Comparison of ENCODE assay signal across 22 mouse cellular contexts in genomic region chr16:43752900-43753299, GRCm38 (mm10). TPM values are rescaled to one million over a fixed set of nuclear protein-coding genes. Genes with fewer than 3 reads are reported as not detected.
DNase-seq lines count a peak whose midpoint lies in the region; ATAC-seq and TF ChIP-seq lines count a peak whose summit lies in the region.
"Had no signal": no experiment of that assay in that cellular context is flagged by ENCODE, and none has a peak within 500 bp of the region (broad histone marks: within the 10 kb centered on the region; RNA-seq: fewer than 3 reads in every experiment).

No protein-coding gene starts in this region.

- peak; percentile 21 for TF ChIP-seq CTCF in hindbrain, postnatal 0 days (IDR thresholded peaks at IDR 0.05; ENCODE audit: low read depth)
- TF ChIP-seq CTCF in midbrain, postnatal 0 days (IDR thresholded peaks at IDR 0.05), result peak; percentile 32; the same call in 1 of the 2 replicates

- no peak overlapping the region for H3K4me2 ChIP-seq in hindbrain, postnatal 0 days (ENCODE audit: low read depth, low read length)
- H3K4me2 ChIP-seq in hindbrain, embryonic 13.5 days, result no peak overlapping the region
- no peak overlapping the region for H3K4me2 ChIP-seq in midbrain, postnatal 0 days (ENCODE audit: low read depth, low read length, poor library complexity, severe bottlenecking)
- H3K4me2 ChIP-seq in midbrain, embryonic 15.5 days, result no peak overlapping the region
- H3K4me2 ChIP-seq in liver, embryonic 11.5 days, result no peak overlapping the region
- H3K4me2 ChIP-seq: embryonic facial prominence, embryonic 15.5 days; limb, embryonic 12.5 days; lung, embryonic 15.5 days had no signal

- ATAC-seq in hindbrain, postnatal 0 days, result no peak
- no peak for ATAC-seq in hindbrain, embryonic 13.5 days (ENCODE audit: low FRiP score)
- no peak for ATAC-seq in midbrain, postnatal 0 days (ENCODE audit: low FRiP score)
- ATAC-seq in midbrain, embryonic 15.5 days (replicated peaks), result no peak
- ATAC-seq in liver, embryonic 11.5 days (replicated peaks; ENCODE audit: low FRiP score), result no peak
- ATAC-seq: forebrain, embryonic 13.5 days; inflammation-experienced regulatory T-cells, adult 6 months had no signal

- 88% methylated on average over 8 of the region's 8 CpGs for WGBS in hindbrain, postnatal 0 days
- 87% methylated on average over 8 of the region's 8 CpGs for WGBS in hindbrain, embryonic 13.5 days
- 88% methylated on average over 8 of the region's 8 CpGs for WGBS in midbrain, postnatal 0 days
- WGBS in midbrain, embryonic 15.5 days, result 85% methylated on average over 8 of the region's 8 CpGs
- WGBS in liver, embryonic 11.5 days, result 75% methylated on average over 8 of the region's 8 CpGs

- H3K9me3 ChIP-seq in hindbrain, postnatal 0 days (ENCODE audit: low read length), result no peaks in the 10 kb centered on the region
- no peaks in the 10 kb centered on the region for H3K9me3 ChIP-seq in hindbrain, embryonic 13.5 days
- H3K9me3 ChIP-seq in midbrain, postnatal 0 days (ENCODE audit: low read length), result no peaks in the 10 kb centered on the region
- H3K9me3 ChIP-seq in midbrain, embryonic 15.5 days, result no peaks in the 10 kb centered on the region
- H3K9me3 ChIP-seq in liver, embryonic 11.5 days (ENCODE audit: control insufficient read depth, low read length), result no peaks in the 10 kb centered on the region
- H3K9me3 ChIP-seq: embryonic facial prominence, embryonic 15.5 days; forebrain, embryonic 13.5 days; limb, embryonic 12.5 days; lung, embryonic 15.5 days had no signal

- H3K27me3 ChIP-seq in hindbrain, postnatal 0 days (ENCODE audit: insufficient read depth, low read length), result no peaks in the 10 kb centered on the region
- H3K27me3 ChIP-seq in hindbrain, embryonic 13.5 days, result no peaks in the 10 kb centered on the region
- no peaks in the 10 kb centered on the region for H3K27me3 ChIP-seq in midbrain, postnatal 0 days (ENCODE audit: insufficient read depth, low read length)
- no peaks in the 10 kb centered on the region for H3K27me3 ChIP-seq in midbrain, embryonic 15.5 days (replicated peaks)
- H3K27me3 ChIP-seq in splenic B cell, adult 2 months (ENCODE audit: control insufficient read depth, insufficient read depth, low read length, poor library complexity, severe bottlenecking), result no peaks in the 10 kb centered on the region
- no peaks in the 10 kb centered on the region for H3K27me3 ChIP-seq in liver, embryonic 11.5 days (replicated peaks; ENCODE audit: control insufficient read depth, insufficient read depth, low read length)
- H3K27me3 ChIP-seq: embryonic facial prominence, embryonic 15.5 days; forebrain, embryonic 13.5 days; limb, embryonic 12.5 days; lung, embryonic 15.5 days had no signal

- H3K36me3 ChIP-seq in hindbrain, postnatal 0 days (ENCODE audit: insufficient read depth, low read length), result no peaks in the 10 kb centered on the region
- H3K36me3 ChIP-seq in hindbrain, embryonic 13.5 days, result no peaks in the 10 kb centered on the region
- no peaks in the 10 kb centered on the region for H3K36me3 ChIP-seq in midbrain, postnatal 0 days (ENCODE audit: insufficient read depth, low read length)
- H3K36me3 ChIP-seq in midbrain, embryonic 15.5 days (replicated peaks), result no peaks in the 10 kb centered on the region
- H3K36me3 ChIP-seq in splenic B cell, adult 2 months (ENCODE audit: control insufficient read depth, insufficient read depth, low read length, poor library complexity, severe bottlenecking), result no peaks in the 10 kb centered on the region
- no peaks in the 10 kb centered on the region for H3K36me3 ChIP-seq in liver, embryonic 11.5 days (ENCODE audit: control insufficient read depth, insufficient read depth, low read length)
- H3K36me3 ChIP-seq: embryonic facial prominence, embryonic 15.5 days; limb, embryonic 12.5 days; lung, embryonic 15.5 days had no signal

- H3K9ac ChIP-seq in hindbrain, postnatal 0 days (replicated peaks; ENCODE audit: low read length), result no peak overlapping the region
- no peak overlapping the region for H3K9ac ChIP-seq in hindbrain, embryonic 13.5 days
- H3K9ac ChIP-seq in midbrain, postnatal 0 days (replicated peaks; ENCODE audit: low read length, poor library complexity, severe bottlenecking), result no peak overlapping the region
- no peak overlapping the region for H3K9ac ChIP-seq in midbrain, embryonic 15.5 days
- no peak overlapping the region for H3K9ac ChIP-seq in liver, embryonic 11.5 days (ENCODE audit: low read depth, low read length)
- H3K9ac ChIP-seq: embryonic facial prominence, embryonic 15.5 days; forebrain, embryonic 13.5 days; limb, embryonic 12.5 days; lung, embryonic 15.5 days had no signal

- no peak for DNase-seq in hindbrain, postnatal 0 days (ENCODE audit: low spot score)
- DNase-seq in midbrain, postnatal 0 days (ENCODE audit: low spot score), result no peak
- DNase-seq in R1 (ENCODE audit: low read depth, low spot score), result peak; percentile 63
- peak; percentile 5 for DNase-seq in splenic B cell, adult 2 months (ENCODE audit: low read depth, low spot score)
- no peak for DNase-seq in embryo, embryonic 9.5 days (ENCODE audit: extremely low spot score)
- no peak for DNase-seq in liver, embryonic 11.5 days (ENCODE audit: low spot score)
- DNase-seq: cerebellum, adult 11 months; gastrocnemius, adult 2 months; heart, postnatal 36 days; kidney, postnatal 25 days; layer of hippocampus, postnatal 36 days; right cerebral cortex, postnatal 4 days had no signal

- no peaks in the 10 kb centered on the region for H3K4me1 ChIP-seq in hindbrain, postnatal 0 days (ENCODE audit: insufficient read depth, low read length)
- H3K4me1 ChIP-seq in hindbrain, embryonic 13.5 days (replicated peaks), result no peaks in the 10 kb centered on the region
- H3K4me1 ChIP-seq in midbrain, postnatal 0 days (ENCODE audit: insufficient read depth, low read length), result no peaks in the 10 kb centered on the region
- 0 out of 2 replicates have a peak, but pooled peaks cover 3% of the 10 kb centered on the region for H3K4me1 ChIP-seq in midbrain, embryonic 15.5 days
- no peaks in the 10 kb centered on the region for H3K4me1 ChIP-seq in liver, embryonic 11.5 days (replicated peaks; ENCODE audit: control insufficient read depth, insufficient read depth, low read length)
- H3K4me1 ChIP-seq: embryonic facial prominence, embryonic 15.5 days; limb, embryonic 12.5 days; lung, embryonic 15.5 days had no signal

- no peak overlapping the region for H3K27ac ChIP-seq in hindbrain, postnatal 0 days
- no peak overlapping the region for H3K27ac ChIP-seq in hindbrain, embryonic 13.5 days
- H3K27ac ChIP-seq in midbrain, postnatal 0 days (ENCODE audit: low read depth, low read length), result no peak overlapping the region
- no peak overlapping the region for H3K27ac ChIP-seq in midbrain, embryonic 15.5 days
- H3K27ac ChIP-seq in liver, embryonic 11.5 days (ENCODE audit: low read depth, low read length), result no peak overlapping the region
- H3K27ac ChIP-seq: embryonic facial prominence, embryonic 15.5 days; forebrain, embryonic 13.5 days; gastrocnemius, adult 2 months; limb, embryonic 12.5 days; lung, embryonic 15.5 days had no signal

- no peak overlapping the region for H3K4me3 ChIP-seq in hindbrain, postnatal 0 days (ENCODE audit: low read length)
- H3K4me3 ChIP-seq in hindbrain, embryonic 13.5 days, result no peak overlapping the region
- H3K4me3 ChIP-seq in midbrain, postnatal 0 days (ENCODE audit: low read depth, low read length), result no peak overlapping the region
- H3K4me3 ChIP-seq in midbrain, embryonic 15.5 days, result no peak overlapping the region
- H3K4me3 ChIP-seq in liver, embryonic 11.5 days (ENCODE audit: low read depth, low read length), result no peak overlapping the region
- H3K4me3 ChIP-seq: embryonic facial prominence, embryonic 15.5 days; forebrain, embryonic 13.5 days; gastrocnemius, adult 2 months; limb, embryonic 12.5 days; lung, embryonic 15.5 days had no signal

RNA-seq across cellular contexts. Expression of gene Drd3, which starts 0.9 kb away (rescaled TPM):
- total RNA-seq in hindbrain, postnatal 0 days (2014; rRNA removed), result 0.16 and 0.36 TPM in 2 replicates
- polyA plus RNA-seq in hindbrain, postnatal 0 days (2015; fragmentation: Nextera tagmentation; extraction: Ambion mirVana), result not detected in 2 replicates
- not detected in 2 replicates for polyA plus RNA-seq in hindbrain, embryonic 13.5 days (2015; fragmentation: Nextera tagmentation; extraction: Ambion mirVana)
- not detected in 2 replicates for total RNA-seq in midbrain, postnatal 0 days (2014; rRNA removed)
- polyA plus RNA-seq in midbrain, postnatal 0 days (2015; fragmentation: Nextera tagmentation; extraction: Ambion mirVana), result not detected in 2 replicates
- not detected in 2 replicates for polyA plus RNA-seq in midbrain, embryonic 15.5 days (2015; fragmentation: Nextera tagmentation; extraction: Ambion mirVana)
- not detected in 2 replicates for polyA plus RNA-seq in liver, embryonic 11.5 days (2014; fragmentation: Nextera tagmentation; extraction: Ambion mirVana)
- total RNA-seq: adrenal gland, postnatal 4 days; common myeloid progenitor, adult 5-6 weeks; gastrocnemius, adult 2 months; heart, postnatal 36 days had no signal
- polyA plus RNA-seq: embryonic facial prominence, embryonic 15.5 days; inflammation-experienced regulatory T-cells, adult 6 months; limb, embryonic 12.5 days; lung, embryonic 15.5 days; neural tube, embryonic 11.5 days had no signal

Comparison
In these comparisons a context has a peak if more than half of its experiments do, and no peak if none do; other contexts are left out.
1. DNase-seq: peak in R1 (single experiment) and splenic B cell, adult 2 months (single experiment); none in hindbrain, postnatal 0 days (single experiment), midbrain, postnatal 0 days (single experiment), embryo, embryonic 9.5 days (single experiment) and liver, embryonic 11.5 days (single experiment).